Mouse (Mus musculus) liver, embryonic 14.5 days (tissue): ENCODE measurements around the gene Dcaf11. TPM values are rescaled to one million over a fixed set of nuclear protein-coding genes. Genes with fewer than 3 reads are reported as not detected.

Experiments
- ATAC-seq: fragments of 200-750 bp; cut with Nextera tagmentation; 2 replicates; pipeline ENCODE4 v1.8.0; 2017; ENCODE audit warnings: moderate number of reproducible peaks, mild to moderate bottlenecking, moderate library complexity; ENCODE audit not compliant: insufficient read depth
- DNase-seq, 3 experiments: peaks; one replicate each; pipeline ENCODE4 v3.0.0-alpha.2; 2012 to 2013; ENCODE audit warnings: low read depth in 3 of 3, low spot score in 3 of 3
- H3K27ac ChIP-seq: fragments of 300-500 bp; sonication (generic); 2 replicates; pipeline ENCODE4 v1.5.1; 2014; ENCODE audit warnings: moderate library complexity, mild to moderate bottlenecking, control low read depth, inconsistent platforms
- H3K27me3 ChIP-seq: fragments of 300-500 bp; sonication (generic); 2 replicates; pipeline ENCODE4 v1.6.1; 2014; ENCODE audit warnings: mild to moderate bottlenecking, low read length, moderate library complexity; ENCODE audit not compliant: control insufficient read depth, insufficient read depth
- H3K36me3 ChIP-seq: fragments of 300-500 bp; sonication (generic); replicated peaks from 2 replicates; pipeline ENCODE4 v1.6.1; 2014; ENCODE audit warnings: low read depth; ENCODE audit not compliant: control insufficient read depth, insufficient read depth
- H3K4me1 ChIP-seq, 2 experiments: fragments of 200-500 bp in 1 of 2; fragments of 300-500 bp in 1 of 2; sonication (generic) in 1 of 2; replicated peaks; 2 replicates each; pipeline ENCODE4 v1.6.1; 2012 to 2014; ENCODE audit warnings: antibody characterized with exemption in 1 of 2, inconsistent platforms in 1 of 2, low read length in 1 of 2; ENCODE audit not compliant: control insufficient read depth in 2 of 2, insufficient read depth in 2 of 2
- H3K4me2 ChIP-seq: fragments of 300-500 bp; sonication (generic); 2 replicates; pipeline ENCODE4 v1.6.1; 2014; ENCODE audit warnings: low read depth, mild to moderate bottlenecking, control low read depth, moderate library complexity
- H3K4me3 ChIP-seq, 2 experiments: fragments of 200-500 bp in 1 of 2; fragments of 300-500 bp in 1 of 2; sonication (generic) in 1 of 2; 2 replicates each; pipeline ENCODE4 v1.5.1; 2012 to 2014; ENCODE audit warnings: low read depth in 2 of 2, low read length in 2 of 2, mild to moderate bottlenecking in 2 of 2, control low read depth in 1 of 2, inconsistent platforms in 1 of 2, moderate library complexity in 1 of 2; ENCODE audit not compliant: insufficient read depth in 1 of 2
- H3K9ac ChIP-seq: fragments of 300-500 bp; sonication (generic); replicated peaks from 2 replicates; pipeline ENCODE4 v1.6.1; 2014; ENCODE audit warnings: mild to moderate bottlenecking, control low read depth, moderate library complexity
- H3K9me3 ChIP-seq: fragments of 300-500 bp; sonication (generic); 2 replicates; pipeline ENCODE4 v1.6.1; 2016; ENCODE audit warnings: low read length, mixed read lengths; ENCODE audit not compliant: control insufficient read depth
- CTCF ChIP-seq: IDR thresholded peaks from 2 replicates; pipeline ENCODE4 v1.5.1; 2016; ENCODE audit warnings: antibody characterized with exemption, low read depth, control low read depth
- EP300 ChIP-seq: IDR thresholded peaks from 2 replicates; pipeline ENCODE4 v1.6.1; 2016; ENCODE audit warnings: antibody characterized with exemption, low read depth
- WGBS: fragments of 180-500 bp; shearing (Covaris S2); extraction: QIAGEN DNeasy Blood & Tissue Kit; methylation state at CpG from one replicate; pipeline ENCODE4 v1.1.7; 2014; ENCODE audit not compliant: insufficient replicate concordance; 5-methylcytosine and 5-hydroxymethylcytosine counted together
- polyA plus RNA-seq, 2 experiments: library from polyadenylated mRNA; depleted of rRNA in 1 of 2; stranded (reverse) in 1 of 2; unstranded in 1 of 2; fragments of >200 nt; fragmentation: Nextera tagmentation in 1 of 2; extraction: Ambion mirVana in 1 of 2; gene quantifications; 2 replicates each; pipeline versions ENCODE4 v1.2.1 to v1.2.3; 2012 to 2014

Gene Dcaf11
- polyA plus RNA-seq, 2 experiments: 30.9 to 47.5 TPM

DNA sequence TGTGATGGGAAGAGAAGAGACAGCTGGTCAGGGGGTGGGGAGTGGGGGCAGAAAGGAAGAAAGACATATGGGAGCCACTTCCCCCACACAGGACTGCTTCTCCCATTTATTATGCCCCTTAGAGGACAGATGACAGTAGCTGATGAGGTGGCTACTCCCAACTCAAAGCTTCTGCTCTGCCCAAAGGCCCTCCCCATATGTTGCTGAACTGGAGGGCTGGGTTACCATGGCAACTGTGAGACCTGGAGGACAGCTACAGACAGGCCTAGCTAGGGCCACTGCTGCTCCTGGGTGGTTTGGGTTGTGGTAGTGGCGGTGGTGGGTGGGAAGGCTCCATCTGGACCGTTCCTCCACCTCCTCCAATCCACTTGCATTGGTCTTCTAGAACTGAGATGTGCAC lies 40.9 kb upstream of the Dcaf11 start:
- Histone ChIP-seq H3K4me1 (peaks cover 5% of the 10 kb centered on the region in 2 experiments; a peak in 3 of 4 replicates), H3K27me3 (peaks cover 54% of the 10 kb centered on the region), H3K4me3 (no peak overlapping the region), H3K36me3 (no peaks in the 10 kb centered on the region), H3K9ac (no peak overlapping the region), H3K4me2 (no peak overlapping the region), H3K9me3 (no peaks in the 10 kb centered on the region), H3K27ac (no peak overlapping the region)
- no peak for TF ChIP-seq EP300
- no peak for TF ChIP-seq CTCF
- no peak for DNase-seq
- ATAC-seq: no peak
- WGBS: 51% methylated on average over 2 of the region's 2 CpGs

GRCm38 (mm10) chr14:55519604-55520003 lies 40.2 kb upstream of the Dcaf11 start:
- no peaks in the 10 kb centered on the region for H3K9me3 ChIP-seq
- no peak overlapping the region for H3K4me3 ChIP-seq
- 46% methylated on average over 4 of the region's 4 CpGs for WGBS
- peaks cover 57% of the 10 kb centered on the region for H3K27me3 ChIP-seq
- no peak overlapping the region for H3K9ac ChIP-seq
- TF ChIP-seq CTCF (no peak), EP300 (no peak)
- no peak overlapping the region for H3K27ac ChIP-seq
- H3K4me1 ChIP-seq: no peaks in the 10 kb centered on the region; a peak in 1 of 4 replicates
- no peaks in the 10 kb centered on the region for H3K36me3 ChIP-seq
- DNase-seq: no peak
- ATAC-seq: no peak
- H3K4me2 ChIP-seq: no peak overlapping the region

GRCm38 (mm10) chr14:55520451-55521361 lies 39.1 kb upstream of the Dcaf11 start:
- Histone ChIP-seq H3K27ac (no peak overlapping the region), H3K27me3 (peaks cover 62% of the 10 kb centered on the region), H3K36me3 (no peaks in the 10 kb centered on the region), H3K4me3 (peak overlapping the region in 1 of 2 experiments; percentile 30; a peak in 2 of 4 replicates), H3K4me1 (no peaks in the 10 kb centered on the region; a peak in 1 of 4 replicates), H3K9me3 (no peaks in the 10 kb centered on the region), H3K9ac (no peak overlapping the region), H3K4me2 (peak overlapping the region; percentile 49)
- WGBS: 1% methylated on average over 61 of the region's 61 CpGs
- no peak for DNase-seq
- ATAC-seq: no peak
- TF ChIP-seq CTCF (no peak), EP300 (no peak)

GRCm38 (mm10) chr14:55524062-55524461 lies 35.7 kb upstream of the Dcaf11 start:
- no peaks in the 10 kb centered on the region for H3K36me3 ChIP-seq
- H3K27me3 ChIP-seq: peaks cover 51% of the 10 kb centered on the region
- H3K9me3 ChIP-seq: no peaks in the 10 kb centered on the region
- no peak overlapping the region for H3K27ac ChIP-seq
- 26% methylated on average over 4 of the region's 4 CpGs for WGBS
- H3K4me2 ChIP-seq: no peak overlapping the region
- H3K4me3 ChIP-seq: no peak overlapping the region
- no peaks in the 10 kb centered on the region; a peak in 1 of 4 replicates for H3K4me1 ChIP-seq
- H3K9ac ChIP-seq: no peak overlapping the region
- TF ChIP-seq CTCF (no peak), EP300 (no peak)
- ATAC-seq (no peak), DNase-seq (no peak)

- TF ChIP-seq EP300: no peak
- no peak for TF ChIP-seq CTCF
- Histone ChIP-seq H3K27ac (no peak within 1 kb of the TSS), H3K9me3 (no peaks in the 10 kb centered on the region), H3K27me3 (peaks cover 44% of the 10 kb centered on the region), H3K36me3 (no peaks in the 10 kb centered on the region), H3K9ac (no peak within 1 kb of the TSS), H3K4me3 (no peak within 1 kb of the TSS), H3K4me1 (no peaks in the 10 kb centered on the region; a peak in 1 of 4 replicates), H3K4me2 (no peak within 1 kb of the TSS)
- no peak for ATAC-seq
- 20% methylated on average over 8 of the region's 8 CpGs for WGBS
- DNase-seq: no peak
Observed at GRCm38 (mm10) chr14:55524785-55525184, 35.0 kb upstream of the Dcaf11 start, which contains the start of gene Nrl. Gene Nrl, minus strand, starts transcription at chr14:55524981.
